Mouse (Mus musculus) stomach, embryonic 14.5 days (tissue): Measurements from ENCODE around the gene Stxbp4. TPM values are rescaled to one million over a fixed set of nuclear protein-coding genes. Genes with fewer than 3 reads are reported as not detected.

Source experiments
- ATAC-seq: fragments of 200-750 bp; cut with Nextera tagmentation; 2 replicates; pipeline ENCODE4 v1.8.0; 2017; ENCODE audit warnings: low read depth, moderate TSS enrichment; ENCODE audit not compliant: insufficient number of reproducible peaks, insufficient read depth, low FRiP score
- H3K27ac ChIP-seq: fragments of 300-500 bp; sonication (generic); 2 replicates; pipeline ENCODE4 v1.5.1; 2014; ENCODE audit warnings: mild to moderate bottlenecking, low read length, moderate library complexity, mixed read lengths
- H3K27me3 ChIP-seq: fragments of 300-500 bp; sonication (generic); 2 replicates; pipeline ENCODE4 v1.6.1; 2014; ENCODE audit warnings: low read length, control low read depth, mixed read lengths; ENCODE audit not compliant: control insufficient read depth, insufficient read depth
- H3K36me3 ChIP-seq: fragments of 300-500 bp; sonication (generic); 2 replicates; pipeline ENCODE4 v1.6.1; 2014; ENCODE audit warnings: mild to moderate bottlenecking, control low read depth, low read length, moderate library complexity, mixed read lengths; ENCODE audit not compliant: control insufficient read depth, insufficient read depth
- H3K4me1 ChIP-seq: fragments of 300-500 bp; sonication (generic); 2 replicates; pipeline ENCODE4 v1.6.1; 2014; ENCODE audit warnings: low read length, control low read depth, mixed read lengths; ENCODE audit not compliant: control insufficient read depth, insufficient read depth
- H3K4me2 ChIP-seq: fragments of 300-500 bp; sonication (generic); replicated peaks from 2 replicates; pipeline ENCODE4 v1.6.1; 2014; ENCODE audit warnings: low read depth, low read length, control low read depth
- H3K4me3 ChIP-seq: fragments of 300-500 bp; sonication (generic); 2 replicates; pipeline ENCODE4 v1.5.1; 2014; ENCODE audit warnings: low read depth, low read length, control low read depth
- H3K9ac ChIP-seq: fragments of 300-500 bp; sonication (generic); replicated peaks from 2 replicates; pipeline ENCODE4 v1.6.1; 2014; ENCODE audit warnings: low read depth, mild to moderate bottlenecking, control low read depth, low read length, moderate library complexity, mixed read lengths
- H3K9me3 ChIP-seq: fragments of 300-500 bp; sonication (generic); 2 replicates; pipeline ENCODE4 v1.6.1; 2016; ENCODE audit warnings: low read depth, low read length, control low read depth; ENCODE audit not compliant: control insufficient read depth
- WGBS: fragments of 180-500 bp; shearing (Covaris S2); extraction: QIAGEN DNeasy Blood & Tissue Kit; methylation state at CpG from one replicate; pipeline ENCODE4 v1.1.7; 2014; 5-methylcytosine and 5-hydroxymethylcytosine counted together
- polyA plus RNA-seq: library from polyadenylated mRNA; unstranded; fragments of >200 nt; fragmentation: Nextera tagmentation; extraction: Ambion mirVana; gene quantifications from 2 replicates; pipeline ENCODE4 v1.2.1, GENCODE M21; 2014

The Stxbp4 gene
- polyA plus RNA-seq, 1 experiment from 2014 or later: 27.2 TPM

GRCm38 (mm10) chr11:90451506-90451905, 186.4 kb downstream of the Stxbp4 start:
- H3K4me1 ChIP-seq: no peaks in the 10 kb centered on the region
- no peak overlapping the region for H3K4me2 ChIP-seq
- WGBS: 80% methylated on average over 5 of the region's 5 CpGs
- H3K27ac ChIP-seq: no peak overlapping the region
- no peak overlapping the region for H3K4me3 ChIP-seq
- ATAC-seq: no peak
- no peaks in the 10 kb centered on the region for H3K27me3 ChIP-seq
- no peaks in the 10 kb centered on the region for H3K36me3 ChIP-seq
- H3K9ac ChIP-seq: no peak overlapping the region
- no peaks in the 10 kb centered on the region for H3K9me3 ChIP-seq

GRCm38 (mm10) chr11:90442462-90442861, 195.4 kb downstream of the Stxbp4 start:
- H3K27ac ChIP-seq: no peak overlapping the region
- no peak overlapping the region for H3K4me3 ChIP-seq
- no peaks in the 10 kb centered on the region for H3K4me1 ChIP-seq
- H3K9me3 ChIP-seq: no peaks in the 10 kb centered on the region
- no peaks in the 10 kb centered on the region for H3K27me3 ChIP-seq
- H3K4me2 ChIP-seq: no peak overlapping the region
- no peaks in the 10 kb centered on the region for H3K36me3 ChIP-seq
- WGBS: 82% methylated on average over 2 of the region's 2 CpGs
- no peak for ATAC-seq
- no peak overlapping the region for H3K9ac ChIP-seq

GRCm38 (mm10) chr11:90440851-90441250, 197.0 kb downstream of the Stxbp4 start:
- Histone ChIP-seq H3K4me2 (no peak overlapping the region), H3K9ac (no peak overlapping the region), H3K4me3 (no peak overlapping the region), H3K36me3 (no peaks in the 10 kb centered on the region), H3K9me3 (no peaks in the 10 kb centered on the region), H3K4me1 (no peaks in the 10 kb centered on the region), H3K27ac (no peak overlapping the region), H3K27me3 (no peaks in the 10 kb centered on the region)
- ATAC-seq: no peak
- 84% methylated on average over 3 of the region's 3 CpGs for WGBS

- 62% methylated on average over 5 of the region's 5 CpGs for WGBS
- no peaks in the 10 kb centered on the region for H3K9me3 ChIP-seq
Observed at GRCm38 (mm10) chr11:90438768-90439167, 199.1 kb downstream of the Stxbp4 start.

More at GRCm38 (mm10) chr11:90438768-90439167, 199.1 kb downstream of the Stxbp4 start:
- Histone ChIP-seq H3K4me2 (no peak overlapping the region), H3K4me3 (no peak overlapping the region), H3K36me3 (no peaks in the 10 kb centered on the region), H3K4me1 (no peaks in the 10 kb centered on the region), H3K27me3 (no peaks in the 10 kb centered on the region), H3K9ac (no peak overlapping the region), H3K27ac (no peak overlapping the region)
- no peak for ATAC-seq

Other genes starting within 250 kb of the Stxbp4 start
- gene Hlf, start 247.2 kb downstream of the Stxbp4 start, polyA plus RNA-seq: 1.2 and 1.7 TPM in 2 replicates
- 27.7 and 30.9 TPM in 2 replicates for gene Cox11, start 89 bp upstream of the Stxbp4 start, polyA plus RNA-seq
- gene Tom1l1, start 50.3 kb upstream of the Stxbp4 start, polyA plus RNA-seq: 37.3 and 41.2 TPM in 2 replicates